Mouse (Mus musculus) urinary bladder, postnatal 25 days (tissue): Measurements from ENCODE around the gene Amigo2.
"Not testable (repeated sequence)": the region's sequence is repeated elsewhere in the genome, so short reads cannot be mapped to it uniquely, and the experiment has no call there.

Experiments
- DNase-seq: peaks from one replicate; pipeline ENCODE4 v3.0.0; 2022; ENCODE audit warnings: low spot score

Amigo2 gene

GRCm38 (mm10) chr15:97216843-97217242, 30.2 kb downstream of the Amigo2 start:
- DNase-seq, result no peak

GRCm38 (mm10) chr15:97212501-97213477, 34.3 kb downstream of the Amigo2 start:
- DNase-seq, result no peak

GRCm38 (mm10) chr15:97209754-97210153, 37.3 kb downstream of the Amigo2 start:
- not testable (repeated sequence) for DNase-seq

GRCm38 (mm10) chr15:97206506-97206905, 40.6 kb downstream of the Amigo2 start:
- no peak for DNase-seq

GRCm38 (mm10) chr15:97205776-97206175, 41.3 kb downstream of the Amigo2 start:
- DNase-seq, result no peak

GRCm38 (mm10) chr15:97204889-97205288, 42.2 kb downstream of the Amigo2 start:
- no peak for DNase-seq

- DNase-seq, result no peak
Measured at GRCm38 (mm10) chr15:97196644-97197043, 50.4 kb downstream of the Amigo2 start.

GRCm38 (mm10) chr15:97195628-97196027, 51.5 kb downstream of the Amigo2 start:
- DNase-seq, result no peak
